Mouse (Mus musculus) midbrain, embryonic 11.5 days (tissue): Measurements from ENCODE around the gene Cass4. TPM values are rescaled to one million over a fixed set of nuclear protein-coding genes. Genes with fewer than 3 reads are reported as not detected.

ENCODE experiments used
- ATAC-seq: fragments of 200-750 bp; cut with Nextera tagmentation; 2 replicates; pipeline ENCODE4 v1.8.0; 2017; ENCODE audit warnings: moderate TSS enrichment, moderate library complexity; ENCODE audit not compliant: low FRiP score
- DNase-seq: peaks from one replicate; pipeline ENCODE4 v3.0.0; 2015; ENCODE audit warnings: low spot score; ENCODE audit errors: missing footprints
- H3K27ac ChIP-seq: fragments of 300-500 bp; sonication (generic); 2 replicates; pipeline ENCODE4 v1.5.1; 2014; ENCODE audit warnings: low read depth, low read length
- H3K27me3 ChIP-seq: fragments of 300-500 bp; sonication (generic); 2 replicates; pipeline ENCODE4 v1.6.1; 2014; ENCODE audit warnings: mild to moderate bottlenecking, low read length, moderate library complexity, mixed read lengths; ENCODE audit not compliant: control insufficient read depth, insufficient read depth
- H3K36me3 ChIP-seq: fragments of 300-500 bp; sonication (generic); 2 replicates; pipeline ENCODE4 v1.6.1; 2014; ENCODE audit warnings: mild to moderate bottlenecking, low read length, moderate library complexity, mixed read lengths; ENCODE audit not compliant: control insufficient read depth, insufficient read depth
- H3K4me1 ChIP-seq: fragments of 300-500 bp; sonication (generic); 2 replicates; pipeline ENCODE4 v1.6.1; 2014; ENCODE audit warnings: low read length; ENCODE audit not compliant: control insufficient read depth, insufficient read depth
- H3K4me2 ChIP-seq: fragments of 300-500 bp; sonication (generic); 2 replicates; pipeline ENCODE4 v1.6.1; 2014; ENCODE audit warnings: mild to moderate bottlenecking, moderate library complexity
- H3K4me3 ChIP-seq: fragments of 300-500 bp; sonication (generic); 2 replicates; pipeline ENCODE4 v1.5.1; 2014; ENCODE audit warnings: low read depth, low read length
- H3K9ac ChIP-seq: fragments of 300-500 bp; sonication (generic); 2 replicates; pipeline ENCODE4 v1.6.1; 2014; ENCODE audit warnings: low read length
- H3K9me3 ChIP-seq: fragments of 300-500 bp; sonication (generic); 2 replicates; pipeline ENCODE4 v1.6.1; 2016; ENCODE audit warnings: low read length; ENCODE audit not compliant: control insufficient read depth
- WGBS: fragments of 180-500 bp; shearing (Covaris S2); extraction: QIAGEN DNeasy Blood & Tissue Kit; methylation state at CpG from one replicate; pipeline ENCODE4 v1.1.7; 2014; 5-methylcytosine and 5-hydroxymethylcytosine counted together
- polyA plus RNA-seq: library from polyadenylated mRNA; unstranded; fragments of >200 nt; fragmentation: Nextera tagmentation; extraction: Ambion mirVana; gene quantifications from 2 replicates; pipeline ENCODE4 v1.2.1, GENCODE M21; 2014

Cass4 gene
- polyA plus RNA-seq, 1 experiment from 2014 or later, result 0.31 TPM

DNA sequence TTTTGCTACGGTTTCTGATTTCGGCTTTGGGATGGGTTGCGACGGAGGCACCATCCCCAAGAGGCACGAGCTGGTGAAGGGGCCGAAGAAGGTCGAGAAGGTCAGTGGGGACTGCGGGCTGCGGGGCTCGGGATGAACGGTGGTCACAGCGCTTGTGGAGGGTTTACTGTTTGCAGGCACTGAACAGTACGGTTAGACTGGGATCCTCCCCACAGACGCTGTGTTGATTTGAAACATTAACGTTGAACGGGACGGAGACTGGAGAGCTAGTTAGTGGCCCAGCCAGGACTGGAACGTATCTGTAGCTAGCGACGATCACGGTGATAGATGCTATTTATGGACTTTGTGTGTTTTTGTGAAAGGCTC is 47.0 kb downstream of the Cass4 start:
- peak overlapping the region; percentile 68 for H3K9ac ChIP-seq
- under 1% methylated on average over 21 of the region's 21 CpGs for WGBS
- ATAC-seq (peak; percentile 81; the same call in 1 of the 2 replicates), DNase-seq (no peak)
- peak overlapping the region; percentile 81 for H3K4me3 ChIP-seq
- no peak overlapping the region for H3K27ac ChIP-seq
- no peaks in the 10 kb centered on the region for H3K27me3 ChIP-seq
- H3K4me1 ChIP-seq, result peaks cover 15% of the 10 kb centered on the region
- H3K4me2 ChIP-seq, result peak overlapping the region; percentile 92
- H3K9me3 ChIP-seq, result no peaks in the 10 kb centered on the region
- no peaks in the 10 kb centered on the region for H3K36me3 ChIP-seq

DNA sequence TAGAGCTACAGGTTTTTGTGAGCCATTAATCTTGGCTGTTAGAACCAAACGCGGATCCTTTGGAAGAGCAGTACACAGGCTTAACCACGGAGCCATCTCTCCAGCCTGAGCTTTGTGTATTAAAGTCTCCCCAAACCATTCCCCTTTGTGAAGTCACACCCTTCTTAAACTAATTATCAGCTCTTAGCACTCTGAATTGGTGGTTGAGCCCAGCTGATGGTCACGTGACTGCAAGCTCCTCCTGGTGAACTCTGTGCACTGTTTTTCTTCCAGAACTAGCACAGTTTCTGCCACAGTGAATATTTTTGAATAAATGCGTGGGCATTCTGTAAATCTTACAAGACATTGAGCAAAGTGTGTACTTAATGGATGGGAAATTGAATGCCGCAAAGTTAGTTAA is 47.6 kb downstream of the Cass4 start:
- H3K36me3 ChIP-seq, result peaks cover 1% of the 10 kb centered on the region
- H3K27me3 ChIP-seq, result no peaks in the 10 kb centered on the region
- peak overlapping the region; percentile 68 for H3K9ac ChIP-seq
- H3K4me1 ChIP-seq, result peaks cover 15% of the 10 kb centered on the region
- 33% methylated on average over 6 of the region's 6 CpGs for WGBS
- no peaks in the 10 kb centered on the region for H3K9me3 ChIP-seq
- peak overlapping the region; percentile 92 for H3K4me2 ChIP-seq
- peak overlapping the region; percentile 81 for H3K4me3 ChIP-seq
- DNase-seq, result no peak
- no peak for ATAC-seq
- no peak overlapping the region for H3K27ac ChIP-seq

DNA sequence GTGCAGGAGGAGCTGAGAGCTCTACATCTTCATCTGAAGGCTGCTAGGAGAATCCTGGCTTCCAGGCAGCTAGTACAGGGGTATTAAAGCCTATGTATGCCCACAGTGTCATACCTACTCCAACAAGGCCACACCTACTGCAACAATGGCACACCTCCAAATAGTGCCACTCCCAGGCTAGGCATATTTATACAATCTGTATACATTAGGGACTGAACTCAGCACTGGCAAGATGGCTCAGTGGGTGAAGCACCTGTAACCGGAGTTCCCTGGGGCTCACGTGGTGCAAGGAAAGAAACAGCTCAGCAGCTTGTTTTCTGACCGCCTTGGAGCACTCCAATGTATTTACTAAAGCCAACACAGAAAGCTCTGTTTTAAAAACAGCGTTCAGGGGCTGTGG is 52.0 kb downstream of the Cass4 start:
- DNase-seq, result no peak
- H3K27me3 ChIP-seq, result no peaks in the 10 kb centered on the region
- no peaks in the 10 kb centered on the region for H3K9me3 ChIP-seq
- H3K4me1 ChIP-seq, result peaks cover 9% of the 10 kb centered on the region
- no peak overlapping the region for H3K4me3 ChIP-seq
- ATAC-seq, result no peak
- H3K27ac ChIP-seq, result no peak overlapping the region
- H3K9ac ChIP-seq, result no peak overlapping the region
- H3K36me3 ChIP-seq, result peaks cover 14% of the 10 kb centered on the region
- no peak overlapping the region for H3K4me2 ChIP-seq
- WGBS, result 89% methylated on average over 4 of the region's 4 CpGs

DNA sequence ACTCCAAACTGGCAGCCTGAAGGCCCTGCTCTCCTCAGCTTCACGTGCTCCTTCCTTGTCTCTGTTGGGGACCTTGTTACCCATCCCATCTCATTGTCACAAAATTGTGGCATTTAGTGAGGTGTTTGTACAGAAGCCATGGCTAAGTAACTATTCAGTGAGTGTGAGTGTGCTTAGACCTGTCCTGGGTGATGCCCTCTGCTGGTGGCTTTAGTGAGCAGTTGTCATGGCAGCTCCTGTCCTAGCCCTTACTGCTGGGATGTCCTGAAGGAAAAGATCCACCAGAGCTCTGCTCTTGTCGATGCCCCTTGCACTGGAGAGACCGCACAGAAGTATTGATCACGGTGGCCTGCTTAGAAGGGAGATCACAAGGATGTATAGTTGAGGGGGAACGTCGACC is 53.7 kb downstream of the Cass4 start:
- no peaks in the 10 kb centered on the region for H3K9me3 ChIP-seq
- H3K27ac ChIP-seq, result no peak overlapping the region
- no peak overlapping the region for H3K9ac ChIP-seq
- no peaks in the 10 kb centered on the region for H3K4me1 ChIP-seq
- peaks cover 14% of the 10 kb centered on the region for H3K36me3 ChIP-seq
- no peaks in the 10 kb centered on the region for H3K27me3 ChIP-seq
- DNase-seq (no peak), ATAC-seq (no peak)
- H3K4me2 ChIP-seq, result no peak overlapping the region
- 89% methylated on average over 6 of the region's 6 CpGs for WGBS
- H3K4me3 ChIP-seq, result no peak overlapping the region

DNA sequence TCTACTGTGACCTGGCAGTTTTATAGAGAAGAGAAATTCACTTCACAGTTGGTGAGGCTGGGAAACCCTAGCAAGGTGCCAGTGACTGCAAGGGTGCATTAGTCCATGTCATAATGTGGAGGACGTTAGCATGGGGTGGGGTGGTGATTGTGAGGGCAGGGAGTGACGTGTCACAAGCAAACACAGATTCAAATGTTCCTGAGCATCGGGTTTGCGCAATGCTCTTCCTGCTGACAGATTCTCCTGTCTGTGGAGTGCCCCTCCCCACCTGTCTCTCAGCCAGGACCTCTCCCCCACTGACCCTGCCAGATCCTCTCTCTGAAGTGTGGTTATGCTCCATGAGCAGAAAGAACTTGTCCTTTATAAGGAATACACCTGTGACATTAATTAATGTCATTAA is 54.7 kb downstream of the Cass4 start:
- H3K27ac ChIP-seq, result no peak overlapping the region
- H3K4me2 ChIP-seq, result no peak overlapping the region
- peaks cover 17% of the 10 kb centered on the region for H3K36me3 ChIP-seq
- no peak for DNase-seq
- H3K27me3 ChIP-seq, result no peaks in the 10 kb centered on the region
- no peak overlapping the region for H3K4me3 ChIP-seq
- H3K9me3 ChIP-seq, result no peaks in the 10 kb centered on the region
- no peaks in the 10 kb centered on the region for H3K4me1 ChIP-seq
- WGBS, result 93% methylated on average over 4 of the region's 4 CpGs
- ATAC-seq, result no peak
- H3K9ac ChIP-seq, result no peak overlapping the region

DNA sequence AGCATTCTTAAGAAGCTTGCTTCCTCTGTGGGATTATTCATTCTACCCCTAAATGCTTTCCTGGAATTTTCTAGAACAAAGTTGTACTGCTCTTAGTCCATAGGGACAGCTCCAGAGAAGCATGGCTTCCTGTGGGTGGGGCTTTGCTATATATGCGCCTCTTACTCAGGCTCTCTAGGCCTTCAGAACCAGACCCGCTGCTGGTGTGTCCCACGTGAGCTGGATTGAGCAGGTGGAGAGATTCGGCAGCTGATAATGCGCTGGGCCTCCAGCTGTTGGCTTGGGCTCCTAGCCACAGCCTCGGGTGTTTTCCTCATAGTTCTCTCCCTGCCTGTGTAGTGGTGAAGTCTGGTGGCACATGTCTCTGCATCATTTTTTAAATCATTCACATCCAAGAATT is 57.0 kb downstream of the Cass4 start:
- H3K36me3 ChIP-seq, result peaks cover 17% of the 10 kb centered on the region
- H3K4me1 ChIP-seq, result no peaks in the 10 kb centered on the region
- H3K4me3 ChIP-seq, result no peak overlapping the region
- no peak for DNase-seq
- no peak overlapping the region for H3K4me2 ChIP-seq
- 89% methylated on average over 6 of the region's 6 CpGs for WGBS
- no peaks in the 10 kb centered on the region for H3K9me3 ChIP-seq
- H3K9ac ChIP-seq, result no peak overlapping the region
- ATAC-seq, result no peak
- H3K27me3 ChIP-seq, result no peaks in the 10 kb centered on the region
- H3K27ac ChIP-seq, result no peak overlapping the region

DNA sequence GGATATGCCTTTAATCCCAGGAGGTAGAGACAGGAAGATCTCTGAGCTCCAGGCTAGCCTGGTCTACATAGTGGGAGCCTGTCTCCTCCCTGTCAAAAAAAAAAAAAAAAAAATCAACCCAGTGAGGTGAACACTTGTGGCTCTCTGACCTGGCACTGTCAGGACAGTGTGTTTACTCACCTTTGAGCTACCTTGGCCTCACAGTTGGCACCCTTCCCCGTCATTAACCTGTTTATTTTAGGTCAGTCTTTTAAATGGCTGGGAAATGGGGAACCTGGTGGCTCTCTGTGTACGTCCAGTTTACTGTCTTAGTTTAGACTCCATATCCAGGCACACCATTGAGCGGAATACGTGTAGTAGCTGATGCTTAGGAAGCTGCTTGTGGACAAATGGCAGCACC is 58.4 kb downstream of the Cass4 start:
- Histone ChIP-seq H3K27ac (no peak overlapping the region), H3K27me3 (no peaks in the 10 kb centered on the region), H3K4me3 (no peak overlapping the region), H3K36me3 (peaks cover 11% of the 10 kb centered on the region; the same call in 1 of the 2 replicates), H3K9me3 (no peaks in the 10 kb centered on the region), H3K4me2 (no peak overlapping the region), H3K9ac (no peak overlapping the region), H3K4me1 (no peaks in the 10 kb centered on the region)
- DNase-seq (no peak), ATAC-seq (no peak)
- WGBS, result 93% methylated on average over 4 of the region's 4 CpGs

DNA sequence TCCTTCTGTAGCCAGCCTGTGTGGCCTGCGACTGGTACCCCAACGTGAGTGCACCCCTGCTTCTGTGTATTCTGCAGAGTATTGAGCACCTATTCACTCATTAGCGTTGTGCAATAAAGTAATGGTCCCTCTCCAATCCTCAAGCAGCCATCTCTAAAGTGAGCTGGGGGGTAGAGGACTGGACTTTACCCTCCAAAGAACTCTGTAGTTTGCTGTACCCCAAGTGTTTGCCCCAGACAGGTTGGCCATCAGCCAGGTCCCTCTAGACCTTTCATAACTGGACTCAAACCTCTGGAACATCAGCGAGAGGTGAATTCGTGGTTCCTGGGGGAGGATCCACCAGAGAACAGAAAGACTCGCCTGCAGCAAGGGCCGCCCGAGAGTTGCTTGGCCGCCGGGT is 58.9 kb downstream of the Cass4 start:
- 94% methylated on average over 10 of the region's 10 CpGs for WGBS
- Histone ChIP-seq H3K9me3 (no peaks in the 10 kb centered on the region), H3K9ac (no peak overlapping the region), H3K27me3 (no peaks in the 10 kb centered on the region), H3K36me3 (peaks cover 11% of the 10 kb centered on the region; the same call in 1 of the 2 replicates), H3K4me2 (no peak overlapping the region), H3K4me1 (no peaks in the 10 kb centered on the region), H3K27ac (no peak overlapping the region), H3K4me3 (no peak overlapping the region)
- ATAC-seq (no peak), DNase-seq (no peak)

DNA sequence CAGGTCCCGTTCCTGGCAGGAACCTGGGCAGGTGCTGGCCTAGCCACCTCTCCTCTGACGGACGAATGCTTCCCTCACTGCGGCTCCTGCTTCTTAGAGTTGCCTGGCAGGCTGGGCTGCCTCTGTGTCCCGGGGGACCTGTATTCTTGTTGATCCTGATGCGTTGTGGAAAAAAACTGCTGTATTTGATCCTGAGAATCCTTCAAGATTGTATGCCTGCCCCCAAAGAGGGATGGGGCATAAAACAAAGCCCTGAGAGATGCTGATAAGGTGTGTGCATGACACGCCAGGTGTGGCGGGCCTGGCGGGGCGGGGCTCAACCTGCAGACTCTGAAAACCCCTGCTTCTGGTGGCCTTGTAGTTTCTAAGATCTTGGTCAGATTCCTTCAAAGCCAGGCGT is 64.9 kb downstream of the Cass4 start, which contains the start of gene Gcnt7:
Gene Gcnt7 (minus strand): TSS at position 101 of the 400 bp plus-strand sequence.
- Histone ChIP-seq H3K9ac (no peak within 1 kb of the TSS), H3K4me1 (no peaks in the 10 kb centered on the region), H3K27me3 (no peaks in the 10 kb centered on the region), H3K4me3 (no peak within 1 kb of the TSS), H3K9me3 (no peaks in the 10 kb centered on the region), H3K4me2 (no peak within 1 kb of the TSS), H3K36me3 (peaks cover 4% of the 10 kb centered on the region; the same call in 1 of the 2 replicates), H3K27ac (no peak within 1 kb of the TSS)
- 90% methylated on average over 11 of the region's 11 CpGs for WGBS
- no peak for ATAC-seq
- DNase-seq, result no peak

DNA sequence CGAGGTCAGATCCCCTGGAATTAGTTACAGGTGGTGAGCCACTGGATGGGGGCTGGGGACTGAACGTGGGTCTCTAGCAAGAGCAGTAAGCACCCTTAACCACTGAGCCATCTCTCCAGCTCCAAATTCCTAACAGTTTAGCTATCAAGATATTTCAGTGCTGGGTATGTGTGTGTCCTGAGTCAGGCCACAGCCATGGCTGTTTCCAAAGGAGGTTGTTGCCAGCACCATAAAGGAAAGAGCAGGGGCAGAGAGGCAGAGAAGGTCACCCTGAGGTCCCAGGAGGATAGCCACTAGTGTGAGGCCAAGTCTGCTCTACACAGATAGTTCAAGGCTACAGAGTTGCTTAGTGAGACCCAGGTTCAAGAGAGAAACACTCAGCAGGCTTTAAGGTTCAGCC is 67.1 kb downstream of the Cass4 start:
- Histone ChIP-seq H3K4me2 (no peak overlapping the region), H3K36me3 (peaks cover 4% of the 10 kb centered on the region; the same call in 1 of the 2 replicates), H3K4me3 (no peak overlapping the region), H3K9ac (no peak overlapping the region), H3K27me3 (no peaks in the 10 kb centered on the region), H3K4me1 (no peaks in the 10 kb centered on the region), H3K27ac (no peak overlapping the region), H3K9me3 (no peaks in the 10 kb centered on the region)
- 72% methylated on average over 2 of the region's 2 CpGs for WGBS
- ATAC-seq (no peak), DNase-seq (no peak)
